Mouse (Mus musculus) ES-E14 (cell line): ENCODE measurements around the gene Sult2a3. TPM values are rescaled to one million over a fixed set of nuclear protein-coding genes. Genes with fewer than 3 reads are reported as not detected.
A peak's percentile ranks its signal among the peaks of the same experiment; 100 is the strongest.
"Not testable (repeated sequence)": the region's sequence is repeated elsewhere in the genome, so short reads cannot be mapped to it uniquely, and the experiment has no call there.

Experiments used
- DNase-seq: peaks from one replicate; pipeline ENCODE4 v3.0.0-alpha.2; 2013; ENCODE audit warnings: low read depth, low spot score
- H3K27ac ChIP-seq: 2 replicates; pipeline ENCODE4 v1.5.1; 2012; ENCODE audit warnings: low read depth, mild to moderate bottlenecking, low read length, moderate library complexity, mixed read lengths; ENCODE audit not compliant: poor library complexity, insufficient read depth, severe bottlenecking
- H3K36me3 ChIP-seq: 2 replicates; pipeline ENCODE4 v1.6.1; 2012; ENCODE audit warnings: mild to moderate bottlenecking, low read length, moderate library complexity, mixed read lengths; ENCODE audit not compliant: control insufficient read depth, poor library complexity, insufficient read depth, severe bottlenecking
- H3K4me1 ChIP-seq, 2 experiments: fragments of 150-350 bp in 1 of 2; sonication (generic) in 1 of 2; 2 replicates each; pipeline ENCODE4 v1.6.1; 2012; ENCODE audit warnings: low read length in 2 of 2, mild to moderate bottlenecking in 1 of 2, mixed read lengths in 1 of 2; ENCODE audit not compliant: control insufficient read depth in 2 of 2, insufficient read depth in 2 of 2, poor library complexity in 1 of 2
- H3K4me3 ChIP-seq, 2 experiments: fragments of 150-350 bp in 1 of 2; sonication (generic) in 1 of 2; 2 replicates each; pipeline ENCODE4 v1.5.1; 2012; ENCODE audit warnings: low read length in 2 of 2, low read depth in 1 of 2, mild to moderate bottlenecking in 1 of 2, mixed read lengths in 1 of 2; ENCODE audit not compliant: insufficient read depth in 1 of 2, poor library complexity in 1 of 2, severe bottlenecking in 1 of 2
- H3K9ac ChIP-seq: 2 replicates; pipeline ENCODE4 v1.6.1; 2012; ENCODE audit warnings: low read depth, mild to moderate bottlenecking, low read length, mixed read lengths; ENCODE audit not compliant: poor library complexity, insufficient read depth, severe bottlenecking
- H3K9me3 ChIP-seq: fragments of 150-350 bp; sonication (generic); 2 replicates; pipeline ENCODE4 v1.6.1; 2012; ENCODE audit warnings: low read depth, mild to moderate bottlenecking, low read length; ENCODE audit not compliant: control insufficient read depth, insufficient read depth
- CHD2 ChIP-seq: IDR thresholded peaks from 2 replicates; pipeline ENCODE4 v1.6.1; 2014; ENCODE audit warnings: mild to moderate bottlenecking, low read depth, low read length, inconsistent platforms
- HCFC1 ChIP-seq: IDR thresholded peaks from 2 replicates; pipeline ENCODE4 v1.6.1; 2012; ENCODE audit warnings: low read length, inconsistent platforms, borderline replicate concordance; ENCODE audit not compliant: insufficient read depth
- MAFK ChIP-seq: IDR thresholded peaks from 2 replicates; pipeline ENCODE4 v1.6.1; 2014; ENCODE audit warnings: mild to moderate bottlenecking, low read depth, low read length, inconsistent platforms; ENCODE audit not compliant: insufficient read depth
- ZC3H11A ChIP-seq: IDR thresholded peaks from 2 replicates; pipeline ENCODE4 v1.6.1; 2012; ENCODE audit warnings: low read depth, mild to moderate bottlenecking, inconsistent platforms, low read length, borderline replicate concordance
- ZNF384 ChIP-seq: IDR thresholded peaks from 2 replicates; pipeline ENCODE4 v1.6.1; 2012; ENCODE audit warnings: low read depth, low read length, inconsistent platforms
- in situ Hi-C, 2 experiments: fragments of 600-800 bp; cut with MboI; formaldehyde crosslinking; loops; one replicate each; pipeline ENCODE4 v1.15.1; 2025; ENCODE audit warnings: low sequenced_read_pairs in 2 of 2, inconsistent platforms in 1 of 2; ENCODE audit not compliant: unreplicated experiment in 2 of 2
- total RNA-seq: library from RNA; depleted of rRNA; stranded (reverse); fragments of 300-350 nt; gene quantifications from 2 replicates; pipeline ENCODE4 v1.2.3, GENCODE M21; 2012; rRNA removed

The Sult2a3 gene
- total RNA-seq: not detected in 2 replicates

DNA sequence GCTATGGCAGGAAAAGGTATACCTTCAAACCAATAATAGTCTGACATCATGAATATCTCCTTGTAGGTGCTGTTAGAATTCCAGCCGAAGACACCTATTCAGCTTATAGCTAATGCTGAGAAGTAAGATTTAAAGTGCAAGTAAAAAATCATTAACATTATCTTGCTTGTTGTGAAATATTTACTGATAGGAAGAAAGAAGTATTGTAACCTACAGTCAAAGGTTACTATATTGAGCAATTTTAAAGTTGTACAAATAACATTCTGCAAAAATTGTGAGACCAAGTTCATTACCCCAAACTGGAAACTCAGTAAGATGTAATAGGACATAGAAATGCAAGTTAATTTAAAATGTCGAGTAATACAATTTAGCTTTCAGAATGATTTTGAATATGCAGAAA is at the start of gene Sult2a3:
Sult2a3 (minus strand) TSS at position 101 of the 400 bp plus-strand sequence.
- no peak within 1 kb of the TSS for H3K27ac ChIP-seq
- no peaks in the 10 kb centered on the region for H3K36me3 ChIP-seq
- no peak within 1 kb of the TSS for H3K4me3 ChIP-seq
- TF ChIP-seq CHD2 (no peak), ZC3H11A (no peak), HCFC1 (no peak), MAFK (no peak), ZNF384 (no peak)
- no peak within 1 kb of the TSS for H3K9ac ChIP-seq
- in situ Hi-C loops: no loop called here
- DNase-seq: no peak
- H3K9me3 ChIP-seq: no peaks in the 10 kb centered on the region
- no peaks in the 10 kb centered on the region for H3K4me1 ChIP-seq

GRCm38 (mm10) chr7:14120436-14120835 is 2.4 kb downstream of the Sult2a3 start:
- Histone ChIP-seq H3K36me3 (no peaks in the 10 kb centered on the region), H3K4me1 (0 out of 4 replicates have a peak, but pooled peaks cover 0 to 2% of the 10 kb centered on the region in 2 experiments), H3K9me3 (no peaks in the 10 kb centered on the region), H3K4me3 (no peak overlapping the region), H3K9ac (no peak overlapping the region), H3K27ac (peak overlapping the region; percentile 80; the same call in 1 of the 2 replicates)
- TF ChIP-seq MAFK: no peak
- TF ChIP-seq CHD2: no peak
- no peak for TF ChIP-seq ZNF384
- no peak for TF ChIP-seq HCFC1
- no peak for TF ChIP-seq ZC3H11A
- no peak for DNase-seq
- in situ Hi-C loops: no loop called here

DNA sequence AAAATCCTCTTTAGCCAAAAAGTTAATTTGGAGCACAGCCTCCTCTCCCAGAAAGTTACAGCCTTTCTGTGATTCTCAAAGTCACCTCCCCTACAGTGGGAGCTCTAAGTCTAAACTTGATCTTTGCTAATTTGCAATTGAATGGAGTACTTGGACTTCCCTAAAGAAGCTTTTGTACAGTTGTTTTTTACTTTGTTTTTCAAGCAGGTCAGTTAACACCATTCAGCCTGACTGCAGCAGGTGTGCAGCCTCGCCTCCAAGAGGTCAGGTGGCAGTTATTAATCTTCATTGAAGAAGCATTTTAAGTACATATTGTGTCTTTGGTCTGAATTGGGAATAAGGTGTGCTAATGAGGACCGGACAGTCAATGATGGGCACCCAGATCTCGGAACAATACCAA is 3.0 kb downstream of the Sult2a3 start:
- H3K9ac ChIP-seq, H3K9me3 ChIP-seq, in situ Hi-C loops, H3K4me1 ChIP-seq, H3K4me3 ChIP-seq, H3K36me3 ChIP-seq, DNase-seq: not testable (repeated sequence)
- H3K27ac ChIP-seq: peak overlapping the region; percentile 80

GRCm38 (mm10) chr7:14116761-14117160 is 6.1 kb downstream of the Sult2a3 start:
- Histone ChIP-seq H3K36me3 (no peaks in the 10 kb centered on the region), H3K27ac (no peak overlapping the region; the same call in 1 of the 2 replicates), H3K9me3 (no peaks in the 10 kb centered on the region), H3K4me3 (0 out of 4 replicates have a peak overlapping the region, but pooled peaks of 1 of the 2 experiments have one; percentile 18), H3K4me1 (peaks cover 0 to 6% of the 10 kb centered on the region in 2 experiments; a peak in 1 of 4 replicates), H3K9ac (no peak overlapping the region)
- no peak for TF ChIP-seq ZC3H11A
- TF ChIP-seq MAFK: no peak
- TF ChIP-seq ZNF384: no peak
- no peak for TF ChIP-seq HCFC1
- TF ChIP-seq CHD2: no peak
- DNase-seq: no peak
- in situ Hi-C loops: no loop called here

- H3K9ac ChIP-seq: not testable (repeated sequence)
Observed at GRCm38 (mm10) chr7:14114471-14114870, 8.4 kb downstream of the Sult2a3 start.

DNA sequence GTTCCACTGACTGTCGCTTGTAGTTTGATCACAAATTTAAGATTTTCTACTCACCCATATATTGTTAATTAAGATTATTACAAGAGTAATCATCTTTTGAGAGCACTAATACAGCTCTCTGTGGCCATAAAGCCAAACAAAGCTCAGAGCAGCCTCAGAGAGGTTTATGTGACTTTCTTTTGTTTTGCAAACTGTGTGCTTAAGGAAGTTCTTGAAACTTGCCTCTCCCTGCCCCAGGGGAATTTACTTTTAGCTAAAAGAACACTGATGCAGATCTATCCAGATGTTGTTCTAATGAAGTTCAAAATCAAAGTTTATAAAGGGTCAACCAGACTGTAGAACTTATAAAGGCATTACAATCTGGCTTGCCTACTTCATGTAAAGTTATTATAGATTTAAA is 75.0 kb downstream of the Sult2a3 start:
- H3K27ac ChIP-seq, H3K4me1 ChIP-seq, H3K36me3 ChIP-seq, H3K4me3 ChIP-seq, H3K9ac ChIP-seq, H3K9me3 ChIP-seq: not testable (repeated sequence)
- in situ Hi-C loops: loop anchor here (5.0 to 25.0 kb wide), 3 partner anchors 34 to 89 kb away; no protein-coding TSS in a partner anchor
- DNase-seq: peak; percentile 50

More at GRCm38 (mm10) chr7:14114471-14114870, 8.4 kb downstream of the Sult2a3 start:
- in situ Hi-C loops, DNase-seq, H3K36me3 ChIP-seq, H3K9me3 ChIP-seq, H3K4me1 ChIP-seq: not testable (repeated sequence)
- Histone ChIP-seq H3K27ac (peak overlapping the region; percentile 73), H3K4me3 (peak overlapping the region in 1 of 2 experiments; percentile 69; a peak in 2 of 4 replicates)

- not testable (repeated sequence) for H3K9ac ChIP-seq, H3K27ac ChIP-seq, H3K9me3 ChIP-seq, H3K4me1 ChIP-seq, H3K36me3 ChIP-seq, H3K4me3 ChIP-seq, DNase-seq
- in situ Hi-C loops: loop anchor here in 1 of 2 experiments (25.0 kb wide), 1 partner anchor 106 kb away; no protein-coding TSS in a partner anchor
Observed at GRCm38 (mm10) chr7:14030831-14031230, 92.0 kb downstream of the Sult2a3 start.
